Mouse (Mus musculus): ENCODE data around the gene Prkci. TPM values are rescaled to one million over a fixed set of nuclear protein-coding genes. Genes with fewer than 3 reads are reported as not detected.

The Prkci gene
- polyA plus RNA-seq, 2 experiments, result 45.3 to 45.5 TPM

GRCm38 (mm10) chr3:31088789-31089775, 93.5 kb downstream of the Prkci start:
- 37% methylated on average over 10 of the region's 10 CpGs for WGBS
- no peak overlapping the region for H3K4me2 ChIP-seq (replicated peaks; ENCODE audit: low read depth, low read length, severe bottlenecking)
- H3K27ac ChIP-seq (replicated peaks; ENCODE audit: low read depth, low read length), result no peak overlapping the region

GRCm38 (mm10) chr3:31089956-31090355, 94.4 kb downstream of the Prkci start:
- no peak for ATAC-seq (ENCODE audit: low FRiP score, low read depth)
- DNase-seq (ENCODE audit: low spot score), result no peak
- 63% methylated on average over 7 of the region's 7 CpGs for WGBS
- TF ChIP-seq POLR2A (IDR thresholded peaks at IDR 0.05; ENCODE audit: borderline replicate concordance, extremely low read depth, insufficient read depth, insufficient read length), result no peak
- Histone ChIP-seq H3K36me3 (ENCODE audit: control insufficient read depth, insufficient read depth, low read length) (no peaks in the 10 kb centered on the region), H3K9me3 (ENCODE audit: control insufficient read depth, low read length) (no peaks in the 10 kb centered on the region), H3K27ac (replicated peaks; ENCODE audit: low read depth, low read length) (no peak overlapping the region), H3K27me3 (ENCODE audit: control insufficient read depth, insufficient read depth, low read length) (no peaks in the 10 kb centered on the region), H3K9ac (ENCODE audit: low read depth, low read length, severe bottlenecking) (no peak overlapping the region), H3K4me1 (ENCODE audit: control insufficient read depth, insufficient read depth, low read length) (peaks cover 9% of the 10 kb centered on the region), H3K4me2 (replicated peaks; ENCODE audit: low read depth, low read length, severe bottlenecking) (no peak overlapping the region), H3K4me3 (replicated peaks; ENCODE audit: low read length) (no peak overlapping the region)

More at GRCm38 (mm10) chr3:31088789-31089775, 93.5 kb downstream of the Prkci start:
- no peak for ATAC-seq (ENCODE audit: low FRiP score, low read depth)
- no peak for TF ChIP-seq POLR2A (IDR thresholded peaks at IDR 0.05; ENCODE audit: borderline replicate concordance, extremely low read depth, insufficient read depth, insufficient read length)
- Histone ChIP-seq H3K9ac (ENCODE audit: low read depth, low read length, severe bottlenecking) (no peak overlapping the region), H3K36me3 (ENCODE audit: control insufficient read depth, insufficient read depth, low read length) (no peaks in the 10 kb centered on the region), H3K9me3 (ENCODE audit: control insufficient read depth, low read length) (no peaks in the 10 kb centered on the region), H3K27me3 (ENCODE audit: control insufficient read depth, insufficient read depth, low read length) (no peaks in the 10 kb centered on the region), H3K4me1 (ENCODE audit: control insufficient read depth, insufficient read depth, low read length) (peaks cover 13% of the 10 kb centered on the region), H3K4me3 (replicated peaks; ENCODE audit: low read length) (no peak overlapping the region)
- DNase-seq (ENCODE audit: low spot score), result no peak

- 6% methylated on average over 13 of the region's 13 CpGs for WGBS
- peak overlapping the region; percentile 93 for H3K4me3 ChIP-seq (replicated peaks; ENCODE audit: low read length)
- no peak for TF ChIP-seq POLR2A (IDR thresholded peaks at IDR 0.05; ENCODE audit: borderline replicate concordance, extremely low read depth, insufficient read depth, insufficient read length)
- H3K36me3 ChIP-seq (ENCODE audit: control insufficient read depth, insufficient read depth, low read length), result peaks cover 3% of the 10 kb centered on the region; the same call in 1 of the 2 replicates
- H3K9me3 ChIP-seq (ENCODE audit: control insufficient read depth, low read length), result no peaks in the 10 kb centered on the region
- no peaks in the 10 kb centered on the region for H3K27me3 ChIP-seq (ENCODE audit: control insufficient read depth, insufficient read depth, low read length)
- H3K27ac ChIP-seq (replicated peaks; ENCODE audit: low read depth, low read length), result peak overlapping the region; percentile 98
- peak; percentile 45 for DNase-seq (ENCODE audit: low spot score)
- H3K4me1 ChIP-seq (ENCODE audit: control insufficient read depth, insufficient read depth, low read length), result peaks cover 22% of the 10 kb centered on the region
- H3K4me2 ChIP-seq (replicated peaks; ENCODE audit: low read depth, low read length, severe bottlenecking), result peak overlapping the region; percentile 80
- no peak for ATAC-seq (ENCODE audit: low FRiP score, low read depth)
- H3K9ac ChIP-seq (ENCODE audit: low read depth, low read length, severe bottlenecking), result peak overlapping the region; percentile 90; the same call in 1 of the 2 replicates
These were observed 97.6 kb downstream of the Prkci start for GRCm38 (mm10) chr3:31093196-31093595.

- ATAC-seq (ENCODE audit: low FRiP score, low read depth), result peak; percentile 43
- Histone ChIP-seq H3K27me3 (ENCODE audit: control insufficient read depth, insufficient read depth, low read length) (no peaks in the 10 kb centered on the region), H3K4me3 (replicated peaks; ENCODE audit: low read length) (peak overlapping the region; percentile 93), H3K9ac (ENCODE audit: low read depth, low read length, severe bottlenecking) (peak overlapping the region; percentile 90), H3K36me3 (ENCODE audit: control insufficient read depth, insufficient read depth, low read length) (peaks cover 3% of the 10 kb centered on the region; the same call in 1 of the 2 replicates), H3K4me1 (ENCODE audit: control insufficient read depth, insufficient read depth, low read length) (peaks cover 23% of the 10 kb centered on the region), H3K9me3 (ENCODE audit: control insufficient read depth, low read length) (no peaks in the 10 kb centered on the region), H3K27ac (replicated peaks; ENCODE audit: low read depth, low read length) (peak overlapping the region; percentile 98), H3K4me2 (replicated peaks; ENCODE audit: low read depth, low read length, severe bottlenecking) (peak overlapping the region; percentile 80)
- DNase-seq (ENCODE audit: low spot score), result peak; percentile 73
- TF ChIP-seq POLR2A (IDR thresholded peaks at IDR 0.05; ENCODE audit: borderline replicate concordance, extremely low read depth, insufficient read depth, insufficient read length), result no peak
- under 1% methylated on average over 32 of the region's 58 CpGs for WGBS
These were observed 98.2 kb downstream of the Prkci start for GRCm38 (mm10) chr3:31093627-31094351.
